Mouse (Mus musculus): ENCODE results near the gene Ctu2. TPM values are rescaled to one million over a fixed set of nuclear protein-coding genes. Genes with fewer than 3 reads are reported as not detected.

Gene Ctu2
- total and polyA plus RNA-seq, 3 experiments: 15.5 to 46.7 (median 18.1) TPM

- DNase-seq: no peak
These were observed 8.9 kb downstream of the Ctu2 start for GRCm38 (mm10) chr8:122484831-122485230.

- DNase-seq: no peak
These were observed 12.4 kb downstream of the Ctu2 start for GRCm38 (mm10) chr8:122488387-122488786.

- peak; percentile 26 for DNase-seq
These were observed 21.2 kb downstream of the Ctu2 start for GRCm38 (mm10) chr8:122497016-122497734.

GRCm38 (mm10) chr8:122497912-122498311, 22.0 kb downstream of the Ctu2 start:
- no peak for DNase-seq

GRCm38 (mm10) chr8:122500856-122501255, 24.9 kb downstream of the Ctu2 start:
- DNase-seq: peak; percentile 73

GRCm38 (mm10) chr8:122511552-122511951, 35.6 kb downstream of the Ctu2 start:
- DNase-seq: no peak

- no peak for DNase-seq
These were observed 36.4 kb downstream of the Ctu2 start for GRCm38 (mm10) chr8:122512392-122512791.

- DNase-seq: no peak
These were observed 39.8 kb downstream of the Ctu2 start for GRCm38 (mm10) chr8:122515699-122516098.

- peak; percentile 44 for DNase-seq
These were observed 41.7 kb downstream of the Ctu2 start for GRCm38 (mm10) chr8:122517541-122518190.

GRCm38 (mm10) chr8:122520611-122521010, 44.7 kb downstream of the Ctu2 start:
- DNase-seq: no peak

- peak; percentile 72 for DNase-seq
These were observed 47.1 kb downstream of the Ctu2 start for GRCm38 (mm10) chr8:122522796-122523651.

- DNase-seq: no peak
These were observed 47.9 kb downstream of the Ctu2 start for GRCm38 (mm10) chr8:122523652-122524360.

- DNase-seq: peak; percentile 32
These were observed 48.6 kb downstream of the Ctu2 start for GRCm38 (mm10) chr8:122524506-122524905.

GRCm38 (mm10) chr8:122525004-122525403, 49.1 kb downstream of the Ctu2 start:
- no peak for DNase-seq

GRCm38 (mm10) chr8:122526084-122526483, 50.1 kb downstream of the Ctu2 start:
- no peak for DNase-seq

- no peak for DNase-seq
These were observed 50.7 kb downstream of the Ctu2 start for GRCm38 (mm10) chr8:122526526-122527170.

GRCm38 (mm10) chr8:122527937-122528336, 52.0 kb downstream of the Ctu2 start:
- DNase-seq: no peak

GRCm38 (mm10) chr8:122529159-122529558, 53.2 kb downstream of the Ctu2 start:
- no peak for DNase-seq

GRCm38 (mm10) chr8:122531312-122531711, 55.4 kb downstream of the Ctu2 start:
- DNase-seq: no peak

Measured in adrenal gland, adult 2 months (tissue).